Mouse (Mus musculus): ENCODE measurements at regions not wholly inside any gene's neighbourhood (a gene's known extent, or its start where the extent isn't known, plus 50 kb on each side); places are given as distances from the start of the nearest gene placed in this dataset.

DNA sequence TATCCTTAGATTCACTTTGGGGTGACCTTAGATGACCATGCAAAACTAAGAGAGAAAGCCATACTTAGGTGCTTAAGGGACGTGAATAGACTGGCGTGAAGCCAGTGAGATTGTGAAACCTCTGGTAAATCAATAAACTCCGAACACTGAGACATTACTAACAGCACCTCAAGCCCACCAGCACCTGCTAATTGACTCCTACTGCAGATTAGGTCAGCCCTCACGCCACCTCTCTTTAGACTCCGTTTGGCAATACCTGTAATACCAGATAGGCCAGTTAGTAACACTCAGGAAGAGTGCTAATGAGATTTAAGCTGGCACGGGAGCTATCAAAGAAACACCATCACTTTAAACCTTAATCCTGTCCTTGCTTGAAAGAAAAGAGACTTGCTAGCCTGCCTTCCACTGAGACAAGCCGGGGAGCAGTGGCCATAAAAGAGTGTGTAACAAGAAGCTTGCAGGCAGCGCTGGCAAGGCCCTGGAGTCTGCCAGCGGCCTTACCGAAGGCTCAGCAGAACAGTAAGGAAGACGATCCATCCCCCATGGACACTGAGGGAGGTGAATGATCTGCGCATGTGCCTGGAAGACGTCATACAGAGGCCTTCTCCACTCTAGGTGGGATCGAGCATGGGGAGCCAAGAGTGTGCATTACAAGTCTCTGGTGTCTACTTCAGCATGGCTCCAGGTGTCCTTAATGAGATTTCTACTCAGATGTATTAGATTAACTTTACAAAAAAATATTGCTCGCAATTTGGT, 124.0 kb upstream of the Dyrk2 start:
- Histone ChIP-seq H3K36me3 (ENCODE audit: control insufficient read depth, insufficient read depth, low read length) (no peaks in the 10 kb centered on the region), H3K27ac (ENCODE audit: low read length) (peak overlapping the region; percentile 34; the same call in 1 of the 2 replicates), H3K4me1 (ENCODE audit: control insufficient read depth, insufficient read depth, low read length) (0 out of 2 replicates have a peak, but pooled peaks cover 3% of the 10 kb centered on the region), H3K4me3 (replicated peaks; ENCODE audit: low read length) (no peak overlapping the region), H3K9ac (ENCODE audit: low read length) (no peak overlapping the region), H3K27me3 (ENCODE audit: control insufficient read depth, insufficient read depth, low read length) (no peaks in the 10 kb centered on the region), H3K4me2 (ENCODE audit: low read depth, low read length) (no peak overlapping the region), H3K9me3 (replicated peaks; ENCODE audit: control insufficient read depth, low read length) (no peaks in the 10 kb centered on the region)
- ATAC-seq (ENCODE audit: insufficient read depth, low FRiP score) = peak; percentile 44; the same call in 1 of the 2 replicates
- WGBS = 57% methylated on average over 15 of the region's 15 CpGs

DNA sequence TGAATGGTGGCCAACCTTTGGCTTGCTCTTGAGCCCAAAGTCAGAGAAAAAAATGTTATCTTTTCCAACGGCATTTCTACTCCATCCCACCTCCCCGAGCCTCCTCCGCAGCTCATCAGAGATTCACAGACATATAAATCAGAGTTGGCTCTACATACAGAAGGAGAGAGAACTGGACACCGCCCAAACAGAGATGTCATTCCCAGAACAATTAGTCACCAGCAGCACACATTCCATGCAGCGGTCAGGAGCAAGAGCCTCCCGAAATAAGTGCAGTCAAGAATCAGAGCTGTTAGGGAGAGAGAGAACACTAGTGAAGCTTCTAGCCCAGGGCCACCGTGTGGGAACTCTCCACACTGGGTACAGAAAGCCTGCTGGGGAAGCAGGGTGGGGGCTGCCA, 121.2 kb upstream of the Dyrk2 start:
- ATAC-seq (ENCODE audit: insufficient read depth, low FRiP score) = peak; percentile 60
- Histone ChIP-seq H3K9ac (ENCODE audit: low read length) (no peak overlapping the region), H3K4me1 (ENCODE audit: control insufficient read depth, insufficient read depth, low read length) (0 out of 2 replicates have a peak, but pooled peaks cover 3% of the 10 kb centered on the region), H3K4me3 (replicated peaks; ENCODE audit: low read length) (no peak overlapping the region), H3K9me3 (replicated peaks; ENCODE audit: control insufficient read depth, low read length) (no peaks in the 10 kb centered on the region), H3K36me3 (ENCODE audit: control insufficient read depth, insufficient read depth, low read length) (no peaks in the 10 kb centered on the region), H3K27ac (ENCODE audit: low read length) (no peak overlapping the region), H3K4me2 (ENCODE audit: low read depth, low read length) (no peak overlapping the region), H3K27me3 (ENCODE audit: control insufficient read depth, insufficient read depth, low read length) (no peaks in the 10 kb centered on the region)
- WGBS = 36% methylated on average over 7 of the region's 7 CpGs

DNA sequence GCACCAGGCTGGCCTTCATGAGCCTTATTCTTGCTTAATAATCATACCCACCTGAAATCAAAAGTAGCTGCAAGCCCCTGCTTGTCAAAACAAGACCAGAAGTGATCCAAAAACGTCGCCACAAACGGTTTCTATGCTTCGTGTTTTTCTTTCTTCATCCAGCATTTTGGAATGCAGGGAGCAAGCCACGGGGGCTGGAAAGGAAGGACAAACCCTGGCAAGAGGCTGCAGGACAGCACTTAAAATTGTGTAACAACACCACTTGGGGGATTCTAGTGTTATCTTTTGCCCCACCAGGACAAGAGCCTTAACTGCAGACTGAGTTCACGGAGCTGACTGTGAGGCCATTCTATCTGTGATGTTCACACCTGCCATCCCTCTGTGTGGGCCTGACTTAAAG, 120.5 kb upstream of the Dyrk2 start:
- H3K4me2 ChIP-seq (ENCODE audit: low read depth, low read length) = no peak overlapping the region
- H3K4me3 ChIP-seq (replicated peaks; ENCODE audit: low read length) = no peak overlapping the region
- 80% methylated on average over 6 of the region's 6 CpGs for WGBS
- H3K36me3 ChIP-seq (ENCODE audit: control insufficient read depth, insufficient read depth, low read length) = no peaks in the 10 kb centered on the region
- no peaks in the 10 kb centered on the region for H3K9me3 ChIP-seq (replicated peaks; ENCODE audit: control insufficient read depth, low read length)
- no peak overlapping the region for H3K9ac ChIP-seq (ENCODE audit: low read length)
- ATAC-seq (ENCODE audit: insufficient read depth, low FRiP score) = no peak
- 0 out of 2 replicates have a peak, but pooled peaks cover 3% of the 10 kb centered on the region for H3K4me1 ChIP-seq (ENCODE audit: control insufficient read depth, insufficient read depth, low read length)
- no peak overlapping the region for H3K27ac ChIP-seq (ENCODE audit: low read length)
- no peaks in the 10 kb centered on the region for H3K27me3 ChIP-seq (ENCODE audit: control insufficient read depth, insufficient read depth, low read length)

DNA sequence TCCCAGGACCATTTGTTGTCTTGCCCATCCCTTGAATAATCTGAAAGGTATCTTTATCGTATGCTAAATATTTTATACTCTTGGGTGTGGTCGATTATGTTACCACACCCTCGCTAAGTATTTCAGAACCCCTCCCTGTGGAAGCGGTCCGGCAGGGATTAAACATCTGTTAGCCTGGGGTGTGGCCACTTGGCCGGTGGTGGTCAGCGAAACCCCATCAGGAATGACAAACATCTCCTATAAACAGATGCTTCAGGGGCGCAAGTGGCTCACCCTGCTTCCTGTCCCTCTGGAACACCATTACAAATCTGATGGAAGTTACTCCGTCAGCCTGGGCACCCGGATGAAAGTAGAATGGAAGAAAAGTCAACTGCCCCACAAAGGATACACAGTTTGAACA, 119.8 kb upstream of the Dyrk2 start:
- no peak overlapping the region for H3K4me3 ChIP-seq (replicated peaks; ENCODE audit: low read length)
- no peaks in the 10 kb centered on the region for H3K36me3 ChIP-seq (ENCODE audit: control insufficient read depth, insufficient read depth, low read length)
- no peak overlapping the region for H3K27ac ChIP-seq (ENCODE audit: low read length)
- WGBS = 67% methylated on average over 10 of the region's 10 CpGs
- H3K4me2 ChIP-seq (ENCODE audit: low read depth, low read length) = no peak overlapping the region
- H3K27me3 ChIP-seq (ENCODE audit: control insufficient read depth, insufficient read depth, low read length) = no peaks in the 10 kb centered on the region
- ATAC-seq (ENCODE audit: insufficient read depth, low FRiP score) = no peak
- H3K4me1 ChIP-seq (ENCODE audit: control insufficient read depth, insufficient read depth, low read length) = 0 out of 2 replicates have a peak, but pooled peaks cover 3% of the 10 kb centered on the region
- H3K9me3 ChIP-seq (replicated peaks; ENCODE audit: control insufficient read depth, low read length) = no peaks in the 10 kb centered on the region
- no peak overlapping the region for H3K9ac ChIP-seq (ENCODE audit: low read length)

DNA sequence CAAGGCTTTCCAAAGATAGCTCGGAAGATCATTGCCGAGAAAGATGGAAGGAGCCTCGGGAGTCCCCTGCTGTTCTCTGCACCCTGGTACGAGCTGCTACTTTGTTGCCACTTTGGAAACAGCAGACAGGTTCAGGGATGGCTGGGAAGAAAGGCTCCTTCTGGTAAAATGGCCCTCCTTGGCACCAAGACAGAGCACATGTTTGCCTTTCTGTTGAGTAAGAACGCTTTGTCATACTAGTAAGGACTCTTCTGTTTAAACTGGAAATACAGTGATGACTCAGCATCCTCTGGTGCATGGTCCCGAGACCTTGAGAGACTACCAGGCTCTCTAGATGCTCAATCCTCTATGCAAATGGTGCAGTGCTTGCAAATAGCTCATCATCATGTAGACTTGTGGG, 118.2 kb upstream of the Dyrk2 start:
- Histone ChIP-seq H3K4me2 (ENCODE audit: low read depth, low read length) (no peak overlapping the region), H3K36me3 (ENCODE audit: control insufficient read depth, insufficient read depth, low read length) (no peaks in the 10 kb centered on the region), H3K4me1 (ENCODE audit: control insufficient read depth, insufficient read depth, low read length) (0 out of 2 replicates have a peak, but pooled peaks cover 3% of the 10 kb centered on the region), H3K4me3 (replicated peaks; ENCODE audit: low read length) (no peak overlapping the region), H3K27ac (ENCODE audit: low read length) (no peak overlapping the region), H3K9ac (ENCODE audit: low read length) (no peak overlapping the region), H3K27me3 (ENCODE audit: control insufficient read depth, insufficient read depth, low read length) (no peaks in the 10 kb centered on the region), H3K9me3 (replicated peaks; ENCODE audit: control insufficient read depth, low read length) (no peaks in the 10 kb centered on the region; the same call in 1 of the 2 replicates)
- no peak for ATAC-seq (ENCODE audit: insufficient read depth, low FRiP score)
- WGBS = 83% methylated on average over 6 of the region's 6 CpGs

DNA sequence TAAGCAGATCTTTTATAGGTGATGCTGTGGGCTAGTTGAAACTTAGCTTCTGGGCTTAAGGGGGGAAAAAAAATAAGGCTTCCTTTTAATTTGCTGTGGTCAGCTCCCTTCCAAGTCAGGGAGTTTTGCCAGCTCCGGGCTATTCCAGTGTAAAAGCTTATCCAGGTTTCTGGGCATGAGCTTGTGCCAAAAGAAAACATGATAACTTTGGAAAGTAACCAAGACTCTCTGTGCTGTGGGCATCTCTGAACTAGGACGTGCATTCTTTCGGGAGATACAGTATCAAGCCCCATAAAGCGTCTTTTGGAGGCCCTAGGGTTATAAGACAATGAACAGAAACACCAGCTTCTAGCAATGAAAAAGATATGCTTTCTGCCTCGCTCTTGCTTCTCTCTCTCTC, 114.6 kb upstream of the Dyrk2 start:
- H3K9me3 ChIP-seq (replicated peaks; ENCODE audit: control insufficient read depth, low read length) = no peaks in the 10 kb centered on the region; the same call in 1 of the 2 replicates
- H3K36me3 ChIP-seq (ENCODE audit: control insufficient read depth, insufficient read depth, low read length) = no peaks in the 10 kb centered on the region
- WGBS = 74% methylated on average over 5 of the region's 5 CpGs
- H3K9ac ChIP-seq (ENCODE audit: low read length) = no peak overlapping the region
- H3K4me1 ChIP-seq (ENCODE audit: control insufficient read depth, insufficient read depth, low read length) = no peaks in the 10 kb centered on the region
- H3K4me2 ChIP-seq (ENCODE audit: low read depth, low read length) = no peak overlapping the region
- H3K27ac ChIP-seq (ENCODE audit: low read length) = no peak overlapping the region
- no peaks in the 10 kb centered on the region for H3K27me3 ChIP-seq (ENCODE audit: control insufficient read depth, insufficient read depth, low read length)
- no peak for ATAC-seq (ENCODE audit: insufficient read depth, low FRiP score)
- no peak overlapping the region for H3K4me3 ChIP-seq (replicated peaks; ENCODE audit: low read length)

DNA sequence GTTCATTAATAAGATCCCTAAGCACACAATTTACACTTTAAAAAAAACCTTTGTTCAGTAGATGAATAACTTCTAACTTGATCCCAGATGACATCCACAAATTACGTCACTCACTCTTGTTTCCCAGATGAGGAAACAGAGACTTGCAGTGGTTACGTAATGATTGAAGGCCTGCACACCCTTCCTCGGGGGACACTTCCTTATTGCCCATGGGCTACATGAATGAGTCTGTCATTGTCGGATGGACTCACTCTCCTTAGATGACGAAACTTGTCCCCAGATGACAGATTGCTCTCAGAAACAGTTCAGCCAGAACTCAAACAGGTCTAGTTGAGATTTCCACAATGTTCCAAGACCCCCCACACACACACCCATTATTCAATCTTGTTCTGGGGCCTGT, 111.4 kb upstream of the Dyrk2 start:
- H3K9ac ChIP-seq (ENCODE audit: low read length) = no peak overlapping the region
- H3K4me1 ChIP-seq (ENCODE audit: control insufficient read depth, insufficient read depth, low read length) = no peaks in the 10 kb centered on the region
- WGBS = 66% methylated on average over 5 of the region's 5 CpGs
- H3K27me3 ChIP-seq (ENCODE audit: control insufficient read depth, insufficient read depth, low read length) = no peaks in the 10 kb centered on the region
- no peak overlapping the region for H3K4me3 ChIP-seq (replicated peaks; ENCODE audit: low read length)
- no peak overlapping the region for H3K27ac ChIP-seq (ENCODE audit: low read length)
- no peaks in the 10 kb centered on the region; the same call in 1 of the 2 replicates for H3K9me3 ChIP-seq (replicated peaks; ENCODE audit: control insufficient read depth, low read length)
- ATAC-seq (ENCODE audit: insufficient read depth, low FRiP score) = no peak
- H3K36me3 ChIP-seq (ENCODE audit: control insufficient read depth, insufficient read depth, low read length) = no peaks in the 10 kb centered on the region
- H3K4me2 ChIP-seq (ENCODE audit: low read depth, low read length) = no peak overlapping the region

DNA sequence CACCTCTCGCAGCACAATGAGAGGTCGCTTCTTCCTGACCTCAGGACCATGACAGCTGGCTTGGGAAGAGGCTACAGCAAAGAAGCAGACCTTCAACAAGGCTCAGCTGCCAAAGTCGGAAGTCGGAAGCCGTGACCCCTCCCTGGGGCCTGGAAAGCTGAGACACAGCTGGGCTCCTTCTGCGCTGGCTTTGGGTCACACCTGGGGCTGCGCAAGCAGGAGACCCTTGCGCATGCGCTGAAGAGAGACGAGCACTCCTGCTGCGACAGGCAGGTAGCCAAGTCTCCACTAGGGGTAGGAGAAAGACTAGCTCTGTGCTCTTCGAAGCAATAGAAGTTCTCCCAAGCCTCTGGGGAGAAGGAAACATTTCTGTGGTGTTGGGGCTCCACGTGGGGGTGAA, 109.3 kb upstream of the Dyrk2 start:
- H3K4me1 ChIP-seq (ENCODE audit: control insufficient read depth, insufficient read depth, low read length) = no peaks in the 10 kb centered on the region
- 31% methylated on average over 13 of the region's 13 CpGs for WGBS
- no peak overlapping the region for H3K9ac ChIP-seq (ENCODE audit: low read length)
- no peak overlapping the region for H3K4me2 ChIP-seq (ENCODE audit: low read depth, low read length)
- no peaks in the 10 kb centered on the region for H3K36me3 ChIP-seq (ENCODE audit: control insufficient read depth, insufficient read depth, low read length)
- no peaks in the 10 kb centered on the region for H3K27me3 ChIP-seq (ENCODE audit: control insufficient read depth, insufficient read depth, low read length)
- no peaks in the 10 kb centered on the region; the same call in 1 of the 2 replicates for H3K9me3 ChIP-seq (replicated peaks; ENCODE audit: control insufficient read depth, low read length)
- no peak overlapping the region for H3K4me3 ChIP-seq (replicated peaks; ENCODE audit: low read length)
- H3K27ac ChIP-seq (ENCODE audit: low read length) = no peak overlapping the region
- ATAC-seq (ENCODE audit: insufficient read depth, low FRiP score) = peak; percentile 70; the same call in 1 of the 2 replicates

DNA sequence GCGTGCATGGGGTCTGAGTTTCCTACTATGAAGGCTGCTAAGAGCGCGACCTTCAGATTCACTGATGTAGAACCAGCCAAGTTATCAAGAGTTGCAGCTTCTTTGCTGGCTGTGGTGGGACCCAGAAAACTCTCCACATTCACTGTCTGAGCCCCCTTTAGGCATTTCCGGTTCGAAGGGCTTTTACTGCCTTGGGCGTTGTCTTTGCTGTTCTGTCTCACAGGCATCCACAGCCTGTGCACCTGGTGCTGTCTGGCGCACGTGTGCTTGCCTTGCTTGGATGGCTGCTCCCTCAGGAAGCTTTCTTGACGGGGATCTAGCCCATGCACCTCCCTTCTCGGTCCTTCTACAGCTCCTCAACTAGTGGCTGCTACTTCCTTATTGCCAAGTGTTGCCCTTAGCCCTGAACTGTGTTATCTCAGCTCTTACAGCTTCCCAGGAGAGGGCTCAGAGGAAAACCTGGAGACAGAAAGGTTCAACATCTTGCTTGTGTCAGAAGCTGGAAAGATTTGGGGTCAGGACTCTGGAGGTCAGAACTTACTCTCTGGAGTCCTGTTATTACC, 108.3 kb upstream of the Dyrk2 start:
- H3K4me1 ChIP-seq (ENCODE audit: control insufficient read depth, insufficient read depth, low read length) = no peaks in the 10 kb centered on the region
- no peak overlapping the region for H3K27ac ChIP-seq (ENCODE audit: low read length)
- no peak for ATAC-seq (ENCODE audit: insufficient read depth, low FRiP score)
- no peak overlapping the region for H3K9ac ChIP-seq (ENCODE audit: low read length)
- no peak overlapping the region for H3K4me3 ChIP-seq (replicated peaks; ENCODE audit: low read length)
- H3K36me3 ChIP-seq (ENCODE audit: control insufficient read depth, insufficient read depth, low read length) = no peaks in the 10 kb centered on the region
- H3K4me2 ChIP-seq (ENCODE audit: low read depth, low read length) = no peak overlapping the region
- no peaks in the 10 kb centered on the region for H3K27me3 ChIP-seq (ENCODE audit: control insufficient read depth, insufficient read depth, low read length)
- 70% methylated on average over 10 of the region's 10 CpGs for WGBS
- no peaks in the 10 kb centered on the region for H3K9me3 ChIP-seq (replicated peaks; ENCODE audit: control insufficient read depth, low read length)
